Mouse (Mus musculus) midbrain, embryonic 15.5 days (tissue): ENCODE measurements at regions not wholly inside any gene's neighbourhood (a gene's known extent, or its start where the extent isn't known, plus 50 kb on each side); places are given as distances from the start of the nearest gene placed in this dataset.
A peak's percentile ranks its signal among the peaks of the same experiment; 100 is the strongest.

Experiments
- ATAC-seq: fragments of 200-750 bp; cut with Nextera tagmentation; replicated peaks from 2 replicates; pipeline ENCODE4 v1.8.0; 2017; ENCODE audit warnings: moderate TSS enrichment
- H3K27ac ChIP-seq: fragments of 300-500 bp; sonication (generic); 2 replicates; pipeline ENCODE4 v1.5.1; 2015; ENCODE audit warnings: mild to moderate bottlenecking, inconsistent platforms
- H3K27me3 ChIP-seq: fragments of 300-500 bp; sonication (generic); replicated peaks from 2 replicates; pipeline ENCODE4 v1.6.1; 2015; ENCODE audit warnings: inconsistent platforms
- H3K36me3 ChIP-seq: fragments of 300-500 bp; sonication (generic); replicated peaks from 2 replicates; pipeline ENCODE4 v1.6.1; 2015; ENCODE audit warnings: inconsistent platforms
- H3K4me1 ChIP-seq: fragments of 300-500 bp; sonication (generic); 2 replicates; pipeline ENCODE4 v1.6.1; 2015; ENCODE audit warnings: inconsistent platforms
- H3K4me2 ChIP-seq: fragments of 300-500 bp; sonication (generic); 2 replicates; pipeline ENCODE4 v1.6.1; 2015; ENCODE audit warnings: inconsistent platforms, mild to moderate bottlenecking, moderate library complexity
- H3K4me3 ChIP-seq: fragments of 300-500 bp; sonication (generic); 2 replicates; pipeline ENCODE4 v1.5.1; 2015; ENCODE audit warnings: mild to moderate bottlenecking, inconsistent platforms
- H3K9ac ChIP-seq: fragments of 300-500 bp; sonication (generic); 2 replicates; pipeline ENCODE4 v1.6.1; 2015; ENCODE audit warnings: mild to moderate bottlenecking, inconsistent platforms
- H3K9me3 ChIP-seq: fragments of 300-500 bp; sonication (generic); 2 replicates; pipeline ENCODE4 v1.6.1; 2016; ENCODE audit warnings: inconsistent platforms
- WGBS: fragments of 180-500 bp; shearing (Covaris S2); methylation state at CpG from one replicate; pipeline ENCODE4 v1.1.7; 2015; ENCODE audit warnings: mixed read lengths; 5-methylcytosine and 5-hydroxymethylcytosine counted together

DNA sequence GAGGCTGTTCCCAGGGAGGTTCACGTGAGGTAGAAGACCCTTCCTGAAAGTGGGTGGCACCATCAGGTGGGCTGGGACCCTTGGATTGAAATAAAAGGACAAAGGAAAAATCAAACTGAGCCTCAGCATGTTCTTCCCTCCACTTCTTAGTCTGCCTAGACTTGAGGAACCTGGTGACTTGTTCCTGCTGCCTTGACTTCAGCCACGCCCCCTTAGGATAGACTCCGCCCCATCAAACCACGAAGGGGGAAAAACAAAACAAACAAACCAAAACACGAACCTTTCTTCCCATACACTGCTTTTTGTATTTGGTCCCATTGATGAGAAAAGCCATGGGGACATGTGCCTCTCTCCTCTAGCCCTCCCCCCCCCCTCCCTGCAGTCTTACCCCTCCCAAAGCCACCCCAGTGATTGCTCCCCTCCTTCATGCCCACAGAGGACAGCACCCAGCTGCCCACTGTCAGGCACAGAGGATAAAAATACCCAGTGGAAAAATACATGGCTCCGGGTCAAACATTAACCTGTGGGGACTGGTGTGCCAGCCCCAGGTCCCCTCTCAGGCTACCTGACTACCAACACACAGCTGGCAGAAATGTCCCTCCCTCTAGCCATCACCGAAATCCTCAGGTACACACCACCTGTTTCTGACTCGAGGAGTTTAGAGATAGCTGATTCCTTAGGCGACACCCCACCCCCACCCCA is 148.0 kb downstream of the Vegfa start:
- Histone ChIP-seq H3K9ac (no peak overlapping the region), H3K27ac (no peak overlapping the region), H3K36me3 (no peaks in the 10 kb centered on the region), H3K4me3 (no peak overlapping the region), H3K9me3 (no peaks in the 10 kb centered on the region), H3K4me1 (peaks cover 13% of the 10 kb centered on the region; the same call in 1 of the 2 replicates), H3K27me3 (0 out of 2 replicates have a peak, but pooled peaks cover 6% of the 10 kb centered on the region), H3K4me2 (no peak overlapping the region)
- WGBS, result 69% methylated on average over 9 of the region's 9 CpGs
- no peak for ATAC-seq

DNA sequence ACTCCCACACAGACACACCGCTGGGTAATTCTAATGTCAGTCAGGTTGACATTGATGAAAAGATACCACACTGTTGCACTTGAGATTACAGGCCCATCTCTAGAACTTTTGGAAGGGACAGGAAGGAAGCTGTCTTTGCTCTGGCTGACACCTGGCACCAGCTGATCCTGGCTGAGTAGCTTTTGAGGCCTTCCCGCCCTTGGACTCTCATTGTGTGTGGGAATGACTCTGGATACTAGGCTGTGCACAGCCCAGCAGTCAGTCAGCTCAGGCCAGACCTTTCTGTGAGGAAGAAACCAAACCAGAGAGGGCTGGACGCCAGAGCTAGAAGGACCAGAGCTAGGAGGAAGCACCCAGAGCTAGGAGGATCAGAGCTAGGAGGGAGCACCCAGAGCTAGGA is 149.0 kb upstream of the 1600014C23Rik start:
- peaks cover 13% of the 10 kb centered on the region; the same call in 1 of the 2 replicates for H3K4me1 ChIP-seq
- H3K9me3 ChIP-seq, result no peaks in the 10 kb centered on the region
- H3K36me3 ChIP-seq, result no peaks in the 10 kb centered on the region
- 79% methylated on average over 3 of the region's 3 CpGs for WGBS
- ATAC-seq, result no peak
- H3K4me3 ChIP-seq, result no peak overlapping the region
- H3K4me2 ChIP-seq, result no peak overlapping the region
- H3K9ac ChIP-seq, result no peak overlapping the region
- 0 out of 2 replicates have a peak, but pooled peaks cover 3% of the 10 kb centered on the region for H3K27me3 ChIP-seq
- H3K27ac ChIP-seq, result no peak overlapping the region

DNA sequence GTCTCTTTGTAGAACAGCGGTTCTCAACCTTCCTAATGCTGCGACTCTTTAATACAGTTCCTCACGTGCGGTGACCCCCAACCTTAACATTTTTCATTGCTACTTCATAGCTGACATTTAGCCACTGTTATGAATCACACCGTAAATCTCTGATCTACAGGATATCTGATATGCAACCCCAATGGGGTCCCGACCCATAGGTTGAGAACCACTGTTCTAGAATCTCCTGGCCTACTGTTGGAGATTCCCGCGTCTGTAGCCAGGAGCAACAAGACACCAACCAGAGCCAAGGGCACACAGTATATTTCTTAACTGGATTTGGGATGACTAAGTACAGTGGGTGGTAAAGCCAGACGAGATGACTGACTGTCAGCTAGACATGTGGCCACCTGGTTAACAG is 147.6 kb upstream of the 1600014C23Rik start:
- Histone ChIP-seq H3K36me3 (no peaks in the 10 kb centered on the region), H3K9me3 (no peaks in the 10 kb centered on the region), H3K9ac (no peak overlapping the region), H3K27ac (no peak overlapping the region), H3K4me3 (no peak overlapping the region), H3K27me3 (0 out of 2 replicates have a peak, but pooled peaks cover 3% of the 10 kb centered on the region), H3K4me1 (peaks cover 7% of the 10 kb centered on the region; the same call in 1 of the 2 replicates), H3K4me2 (no peak overlapping the region)
- ATAC-seq, result no peak
- 92% methylated on average over 9 of the region's 9 CpGs for WGBS

DNA sequence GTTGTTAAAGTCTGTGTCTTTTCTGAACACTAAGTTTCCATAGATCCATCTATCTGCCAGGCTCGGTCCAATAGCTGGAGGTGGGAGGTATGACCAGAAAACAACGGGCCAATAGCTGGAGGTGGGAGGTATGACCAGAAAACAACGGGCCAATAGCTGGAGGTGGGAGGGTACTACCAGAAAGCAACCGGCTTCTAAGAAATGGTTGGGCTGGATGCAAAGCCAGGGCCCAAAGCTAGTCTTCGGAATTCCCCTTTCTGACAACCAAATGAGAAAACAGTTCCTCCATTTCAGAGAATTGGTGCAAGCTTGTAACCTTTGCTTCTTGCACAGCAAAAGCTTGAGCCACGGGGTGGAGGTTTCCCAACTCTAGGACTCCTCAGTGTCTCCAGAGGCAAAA is 147.1 kb upstream of the 1600014C23Rik start:
- H3K27me3 ChIP-seq, result 0 out of 2 replicates have a peak, but pooled peaks cover 3% of the 10 kb centered on the region
- peaks cover 4% of the 10 kb centered on the region; the same call in 1 of the 2 replicates for H3K4me1 ChIP-seq
- 87% methylated on average over 6 of the region's 6 CpGs for WGBS
- H3K4me2 ChIP-seq, result no peak overlapping the region
- H3K9ac ChIP-seq, result no peak overlapping the region
- no peak overlapping the region for H3K27ac ChIP-seq
- no peak overlapping the region for H3K4me3 ChIP-seq
- ATAC-seq, result no peak
- H3K9me3 ChIP-seq, result no peaks in the 10 kb centered on the region
- H3K36me3 ChIP-seq, result no peaks in the 10 kb centered on the region

DNA sequence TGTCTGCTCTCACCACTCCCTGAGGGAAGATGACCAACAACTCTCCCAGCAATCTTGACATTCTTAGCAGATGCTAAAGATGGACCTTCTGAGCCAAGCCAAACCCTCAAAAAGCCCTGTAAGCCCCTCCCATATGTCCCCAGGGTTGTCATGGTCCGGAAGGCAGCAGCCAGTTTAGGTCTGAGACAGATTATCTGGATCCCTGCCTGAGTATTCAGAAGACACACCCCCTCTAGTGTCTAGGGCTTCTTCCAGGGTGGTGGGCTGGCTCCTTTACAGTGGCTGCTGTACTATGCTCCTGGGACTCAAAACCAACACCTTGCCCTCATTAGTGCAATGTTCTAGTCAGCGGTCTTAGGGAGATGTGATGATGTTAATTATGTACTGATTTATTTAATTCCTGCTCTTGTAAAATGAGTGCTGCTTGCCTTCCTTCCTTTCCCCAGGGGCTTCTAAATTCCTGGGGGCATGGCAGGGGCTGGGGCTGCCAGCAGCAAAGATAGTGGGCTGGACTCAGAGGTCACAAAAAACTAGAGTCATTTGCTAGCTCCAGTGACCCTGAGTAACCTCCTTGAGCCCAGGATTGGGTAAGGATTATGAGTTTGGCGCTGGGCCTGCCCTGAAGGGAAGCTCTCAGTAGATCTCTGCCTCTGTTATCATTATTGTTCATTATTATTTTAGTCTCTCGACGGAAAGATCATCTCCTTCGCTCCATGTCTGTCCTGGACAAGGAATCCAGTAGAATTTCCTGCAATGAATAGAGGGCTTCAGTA is 146.0 kb upstream of the 1600014C23Rik start:
- Histone ChIP-seq H3K27me3 (0 out of 2 replicates have a peak, but pooled peaks cover 3% of the 10 kb centered on the region), H3K4me2 (no peak overlapping the region), H3K4me3 (no peak overlapping the region), H3K36me3 (no peaks in the 10 kb centered on the region), H3K4me1 (peaks cover 4% of the 10 kb centered on the region; the same call in 1 of the 2 replicates), H3K9ac (no peak overlapping the region), H3K27ac (no peak overlapping the region), H3K9me3 (no peaks in the 10 kb centered on the region)
- ATAC-seq, result no peak
- WGBS, result 67% methylated on average over 6 of the region's 6 CpGs

DNA sequence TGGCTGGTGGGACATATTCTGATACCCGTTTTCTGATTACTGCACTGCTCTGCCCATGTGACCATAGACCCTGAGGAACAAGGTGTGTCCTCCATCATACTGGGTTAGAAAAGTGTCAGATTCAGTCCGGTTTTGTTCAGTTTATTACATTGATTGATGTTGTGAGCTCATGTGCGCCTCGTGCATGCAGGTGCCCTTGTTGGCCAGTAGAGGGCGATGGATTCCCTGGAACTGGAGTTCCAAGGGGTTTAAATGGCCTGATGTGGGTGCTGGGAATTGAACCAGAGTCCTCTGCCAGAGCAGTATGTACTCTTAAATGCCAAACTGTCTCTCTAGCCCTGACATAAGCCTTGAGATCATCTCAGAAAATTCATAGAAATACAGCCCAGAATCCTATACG is 144.8 kb upstream of the 1600014C23Rik start:
- H3K4me1 ChIP-seq, result peaks cover 15% of the 10 kb centered on the region
- H3K27me3 ChIP-seq, result 0 out of 2 replicates have a peak, but pooled peaks cover 3% of the 10 kb centered on the region
- H3K4me3 ChIP-seq, result no peak overlapping the region
- H3K4me2 ChIP-seq, result no peak overlapping the region
- no peak overlapping the region for H3K27ac ChIP-seq
- no peaks in the 10 kb centered on the region for H3K36me3 ChIP-seq
- WGBS, result 91% methylated on average over 6 of the region's 6 CpGs
- no peak for ATAC-seq
- H3K9ac ChIP-seq, result no peak overlapping the region
- H3K9me3 ChIP-seq, result no peaks in the 10 kb centered on the region

DNA sequence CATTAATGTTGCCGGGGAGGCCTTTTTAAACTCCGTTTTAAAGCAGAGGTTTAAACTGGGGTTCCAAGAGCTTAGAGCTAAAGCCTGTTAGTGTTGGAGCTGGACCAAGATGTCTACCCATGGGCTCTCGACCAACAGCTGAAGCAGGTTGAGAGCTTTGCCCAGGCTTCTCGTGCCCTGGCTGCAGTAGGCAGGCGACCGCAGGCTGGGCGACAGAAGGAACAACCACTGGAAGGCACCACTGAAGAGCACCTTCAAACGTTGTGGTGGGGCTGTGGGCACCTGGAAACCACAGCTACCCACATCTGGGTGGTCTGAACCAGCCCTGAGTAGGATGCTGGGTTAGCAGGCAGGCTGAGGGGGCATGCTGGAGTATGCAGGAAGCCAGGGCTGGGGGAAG is 141.7 kb upstream of the 1600014C23Rik start:
- H3K9ac ChIP-seq, result no peak overlapping the region
- H3K4me3 ChIP-seq, result no peak overlapping the region
- no peaks in the 10 kb centered on the region for H3K36me3 ChIP-seq
- H3K27me3 ChIP-seq, result no peaks in the 10 kb centered on the region
- ATAC-seq, result no peak
- no peak overlapping the region for H3K27ac ChIP-seq
- H3K9me3 ChIP-seq, result no peaks in the 10 kb centered on the region
- peaks cover 34% of the 10 kb centered on the region for H3K4me1 ChIP-seq
- H3K4me2 ChIP-seq, result no peak overlapping the region
- 83% methylated on average over 8 of the region's 8 CpGs for whole genome bisulfite sequencing

DNA sequence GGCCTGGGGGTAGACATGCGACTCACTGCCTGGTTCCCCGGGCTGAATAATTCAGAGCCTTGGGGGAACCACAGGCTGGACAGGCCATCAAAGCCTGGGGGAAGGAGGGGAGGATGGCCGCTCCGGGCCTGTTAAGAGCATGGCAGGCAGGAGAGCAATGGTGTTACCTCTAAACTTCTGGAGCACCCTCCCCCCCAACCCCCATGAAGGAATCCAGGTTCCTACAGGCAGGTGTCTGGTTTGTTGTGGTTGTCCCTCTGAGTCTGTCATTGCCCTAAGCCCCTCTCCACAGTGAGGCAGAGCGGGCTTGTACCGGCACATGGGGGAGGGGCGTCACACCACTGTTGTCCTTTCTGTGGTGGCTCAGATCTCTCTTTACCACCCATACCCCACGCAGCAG is 140.4 kb upstream of the 1600014C23Rik start:
- Histone ChIP-seq H3K4me3 (no peak overlapping the region), H3K4me1 (peaks cover 30% of the 10 kb centered on the region), H3K4me2 (peak overlapping the region; percentile 29; the same call in 1 of the 2 replicates), H3K36me3 (no peaks in the 10 kb centered on the region), H3K27ac (peak overlapping the region; percentile 76), H3K27me3 (no peaks in the 10 kb centered on the region), H3K9me3 (no peaks in the 10 kb centered on the region), H3K9ac (0 out of 2 replicates have a peak overlapping the region, but pooled peaks have one; percentile 7)
- peak; percentile 40; the same call in 1 of the 2 replicates for ATAC-seq
- 9% methylated on average over 8 of the region's 8 CpGs for WGBS

DNA sequence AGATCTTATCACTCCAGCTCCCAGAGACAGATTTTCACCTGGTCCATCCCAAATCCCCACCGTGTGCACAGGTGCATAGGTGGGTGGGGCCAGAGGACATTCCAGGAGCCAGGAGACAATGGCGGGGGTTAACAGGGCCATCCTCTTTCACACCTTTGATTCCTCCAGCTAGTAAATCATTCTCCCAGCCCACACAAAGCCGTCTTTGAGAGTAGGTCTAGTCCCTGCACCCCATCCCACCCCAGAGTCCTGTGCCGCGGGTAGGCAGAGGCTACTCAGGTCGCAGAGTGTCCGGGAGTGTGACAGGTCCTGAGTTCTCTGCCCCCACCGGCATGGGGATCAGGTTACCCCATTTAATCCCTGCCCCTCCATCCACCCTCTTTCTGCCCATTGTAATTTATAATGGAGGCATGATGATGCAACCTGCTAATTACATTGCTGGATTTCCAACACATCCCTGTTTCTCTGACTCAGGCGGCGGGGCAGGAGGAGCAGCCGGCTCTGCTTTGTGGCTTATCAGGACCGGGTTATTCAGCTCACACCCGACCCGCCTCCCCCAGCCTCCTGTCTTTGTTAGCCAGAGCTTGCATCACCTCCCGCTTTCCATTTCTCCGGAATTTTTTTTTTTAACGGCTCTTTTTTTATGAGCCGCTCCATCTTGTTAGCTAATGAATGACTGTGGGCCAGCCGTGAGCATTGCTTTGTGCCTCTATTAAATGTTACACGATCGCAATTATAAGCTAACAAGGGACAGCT is 139.7 kb upstream of the 1600014C23Rik start:
- 4% methylated on average over 21 of the region's 21 CpGs for WGBS
- H3K4me2 ChIP-seq, result peak overlapping the region; percentile 29
- no peaks in the 10 kb centered on the region for H3K27me3 ChIP-seq
- H3K36me3 ChIP-seq, result no peaks in the 10 kb centered on the region
- H3K9me3 ChIP-seq, result no peaks in the 10 kb centered on the region
- H3K4me1 ChIP-seq, result peaks cover 30% of the 10 kb centered on the region
- peak overlapping the region; percentile 7; the same call in 1 of the 2 replicates for H3K9ac ChIP-seq
- peak overlapping the region; percentile 76 for H3K27ac ChIP-seq
- H3K4me3 ChIP-seq, result no peak overlapping the region
- ATAC-seq, result peak; percentile 81

DNA sequence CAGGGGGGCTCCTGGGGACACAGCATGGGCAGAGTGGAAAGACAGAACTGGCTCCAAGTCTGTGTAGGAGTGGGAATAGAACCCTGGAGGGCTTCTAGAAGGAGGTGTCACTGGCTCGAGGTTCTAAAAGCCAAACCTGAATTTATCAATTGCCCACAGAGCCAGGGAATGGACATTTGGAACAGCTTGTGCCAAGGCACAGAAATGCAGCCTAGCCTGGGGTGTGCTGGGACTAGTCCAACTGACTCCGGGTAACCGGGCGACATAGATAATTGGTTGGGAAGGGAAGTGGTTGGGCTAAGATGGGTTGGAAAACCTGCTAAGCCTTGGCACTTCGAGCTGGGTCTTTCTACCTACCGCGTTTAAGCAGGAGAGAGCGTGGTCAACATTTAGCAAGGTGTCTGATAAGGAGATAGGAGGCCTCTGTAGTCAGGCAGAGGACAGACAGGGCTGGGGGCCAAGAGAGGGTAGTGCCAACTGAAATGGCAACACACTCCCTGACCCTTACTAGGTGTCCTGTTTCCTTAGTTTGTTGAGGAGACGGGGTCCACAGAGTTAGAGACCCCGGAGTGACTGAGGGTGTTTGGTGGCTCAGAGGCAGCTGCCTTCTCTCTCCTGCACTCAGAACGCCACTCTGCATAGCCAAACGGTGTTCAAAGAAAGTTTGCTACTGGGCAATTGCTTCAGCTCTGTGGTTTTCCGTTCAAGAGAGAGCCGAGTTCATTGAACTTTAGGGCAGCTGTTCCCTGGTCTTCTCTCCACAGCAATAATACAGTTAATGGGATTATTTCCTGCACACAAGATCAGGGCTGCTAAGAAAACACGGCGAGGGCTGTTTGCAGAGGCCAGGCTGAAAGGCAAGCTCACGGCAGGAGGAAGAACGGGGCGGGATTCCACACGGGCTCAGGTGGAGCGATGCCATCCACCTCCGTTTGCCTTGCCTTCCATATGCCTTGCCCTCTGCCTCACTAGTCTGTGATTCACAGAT is 138.3 kb upstream of the 1600014C23Rik start:
- H3K36me3 ChIP-seq, result no peaks in the 10 kb centered on the region
- peak overlapping the region; percentile 29; the same call in 1 of the 2 replicates for H3K4me2 ChIP-seq
- no peak overlapping the region for H3K9ac ChIP-seq
- no peak overlapping the region for H3K4me3 ChIP-seq
- H3K4me1 ChIP-seq, result peaks cover 30% of the 10 kb centered on the region
- 36% methylated on average over 22 of the region's 22 CpGs for WGBS
- peak overlapping the region; percentile 40 for H3K27ac ChIP-seq
- H3K27me3 ChIP-seq, result no peaks in the 10 kb centered on the region
- no peaks in the 10 kb centered on the region for H3K9me3 ChIP-seq
- peak; percentile 57 for ATAC-seq

DNA sequence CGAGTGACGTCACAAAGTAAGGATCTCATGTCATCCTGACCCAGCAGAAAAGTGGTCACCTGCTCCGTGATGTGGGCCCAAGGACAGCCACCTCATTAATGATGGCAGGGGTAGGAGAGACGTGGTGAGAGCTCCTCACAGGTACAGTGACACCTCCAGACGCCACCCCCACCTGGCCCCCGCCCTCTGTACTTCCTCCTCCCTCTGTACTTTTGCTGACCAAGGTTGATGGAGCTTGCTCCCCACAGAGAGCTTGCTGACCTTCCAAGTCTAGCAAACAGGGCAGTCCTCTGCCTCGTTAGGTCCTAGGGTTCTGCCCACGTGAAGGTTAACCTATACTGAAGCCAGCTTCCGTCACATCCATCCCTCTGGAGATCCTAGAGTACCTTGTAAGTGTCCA is 137.4 kb upstream of the 1600014C23Rik start:
- Histone ChIP-seq H3K36me3 (no peaks in the 10 kb centered on the region), H3K27me3 (no peaks in the 10 kb centered on the region), H3K9me3 (no peaks in the 10 kb centered on the region), H3K4me3 (no peak overlapping the region), H3K4me2 (no peak overlapping the region), H3K9ac (no peak overlapping the region), H3K27ac (no peak overlapping the region), H3K4me1 (peaks cover 30% of the 10 kb centered on the region)
- ATAC-seq, result no peak
- WGBS, result 86% methylated on average over 9 of the region's 9 CpGs
